Mouse (Mus musculus) brain, embryonic 14.5 days (tissue): ENCODE data around the gene Hhat.

Experiments used
- CTCF ChIP-seq: fragments of 200-500 bp; IDR thresholded peaks from 2 replicates; pipeline ENCODE4 v1.5.1; 2012; ENCODE audit warnings: inconsistent platforms, mild to moderate bottlenecking, moderate library complexity, borderline replicate concordance; ENCODE audit not compliant: insufficient read depth, insufficient read length; ENCODE audit errors: extremely low read depth
- POLR2A ChIP-seq: fragments of 200-500 bp; IDR thresholded peaks from 2 replicates; pipeline ENCODE4 v1.6.1; 2012; ENCODE audit warnings: mild to moderate bottlenecking, inconsistent platforms, borderline replicate concordance; ENCODE audit not compliant: poor library complexity, insufficient read depth, insufficient read length, severe bottlenecking; ENCODE audit errors: extremely low read depth

GRCm38 (mm10) chr1:192593492-192593891 is 177.5 kb downstream of the Hhat start:
- peak; percentile 12; the same call in 1 of the 2 replicates for TF ChIP-seq CTCF
- TF ChIP-seq POLR2A = no peak
